Mouse (Mus musculus) embryo, embryonic 10.5 days (tissue): ENCODE measurements around the gene Fam155a.

Source experiments
- DNase-seq: peaks from one replicate; pipeline ENCODE4 v3.0.0-alpha.2; 2015; ENCODE audit warnings: low spot score

The Fam155a gene

DNA sequence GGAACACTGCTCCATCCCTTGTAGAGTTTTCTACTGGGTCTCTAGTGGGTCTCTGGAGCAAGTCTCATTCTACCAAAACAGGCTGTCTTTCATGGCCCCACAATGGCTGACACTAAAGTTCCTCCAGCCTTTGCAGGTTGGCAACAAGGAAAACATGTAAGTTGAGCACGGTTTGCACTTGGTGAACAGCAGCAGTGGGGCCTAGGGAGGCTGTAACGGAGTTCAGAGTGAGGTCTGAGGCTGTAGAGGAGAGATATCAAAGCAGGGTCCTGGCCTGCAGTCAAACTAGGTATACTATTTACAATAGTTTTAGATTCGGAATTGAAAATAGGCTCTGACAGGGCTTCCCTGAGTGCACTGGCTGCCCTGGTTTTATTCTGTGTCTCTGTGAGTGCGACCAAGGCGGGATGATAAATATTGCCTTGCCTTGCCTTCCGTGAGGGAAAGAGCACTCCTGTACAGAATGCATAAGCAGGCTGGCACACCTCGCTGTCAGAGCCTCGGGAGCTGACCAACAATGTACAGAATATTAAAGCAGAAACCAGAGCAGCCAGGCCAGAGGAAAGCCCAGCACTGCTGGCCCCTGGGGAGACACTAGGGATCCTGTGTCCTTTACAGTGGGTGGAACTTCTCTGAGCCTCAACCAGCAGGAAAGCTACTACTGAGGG is 277.3 kb downstream of the Fam155a start:
- DNase-seq: no peak

DNA sequence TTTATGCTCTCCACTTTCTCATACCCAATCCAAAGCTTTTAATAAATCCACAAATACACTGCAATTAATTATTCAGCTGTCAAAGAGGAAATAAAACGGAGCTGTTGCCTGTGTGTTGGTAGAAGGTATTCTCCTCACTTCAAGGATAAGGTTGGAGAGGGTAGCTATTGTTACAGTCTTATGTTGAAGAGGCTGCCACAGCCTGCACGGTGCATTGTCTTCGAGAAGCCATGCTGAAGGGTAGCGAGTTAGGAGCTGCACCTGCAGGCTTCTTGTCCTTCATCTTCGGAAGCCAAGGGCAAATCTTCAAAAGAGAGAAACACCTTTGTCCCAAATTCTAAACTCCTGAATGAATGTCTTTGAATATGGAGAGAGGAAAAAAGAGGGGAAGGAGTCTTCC is 288.4 kb downstream of the Fam155a start:
- DNase-seq: no peak

DNA sequence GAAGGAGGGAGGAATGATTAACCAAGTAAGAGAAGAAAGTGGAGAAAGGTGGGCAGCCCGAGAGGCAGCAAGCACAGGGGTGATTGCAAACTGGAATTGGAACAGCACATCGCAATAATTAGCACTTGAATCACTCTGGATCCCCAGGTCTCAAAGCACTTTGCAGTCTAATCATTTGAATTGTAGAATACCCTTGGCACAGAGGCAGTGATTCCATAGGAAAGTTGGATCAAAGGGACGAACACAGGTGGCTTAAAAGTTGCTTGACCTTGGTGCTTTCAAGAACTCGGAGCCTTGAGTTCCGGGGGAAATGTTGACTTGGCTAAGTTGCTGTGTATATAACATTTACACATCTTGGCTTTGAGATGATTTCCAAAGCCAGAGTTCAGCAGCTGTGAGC is 299.7 kb downstream of the Fam155a start:
- no peak for DNase-seq

DNA sequence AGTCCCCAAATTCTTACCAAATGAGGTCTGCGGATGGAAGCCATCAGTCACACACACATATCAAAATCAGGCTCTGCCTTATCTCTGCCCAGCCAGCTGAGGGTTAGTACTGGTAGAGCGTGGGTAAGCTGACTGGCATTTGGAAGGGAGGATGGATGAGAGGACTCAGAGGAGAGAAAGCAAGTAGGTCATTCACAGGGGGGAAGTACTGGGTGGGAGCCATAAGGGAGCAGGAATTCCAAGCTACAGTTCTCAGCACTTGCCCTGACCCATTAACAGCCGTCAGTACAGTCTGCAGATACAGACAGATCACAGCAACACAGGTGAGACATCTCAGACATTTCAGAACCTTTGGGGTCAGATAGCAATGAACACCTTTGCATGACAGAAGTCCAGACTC is 300.8 kb downstream of the Fam155a start:
- no peak for DNase-seq

DNA sequence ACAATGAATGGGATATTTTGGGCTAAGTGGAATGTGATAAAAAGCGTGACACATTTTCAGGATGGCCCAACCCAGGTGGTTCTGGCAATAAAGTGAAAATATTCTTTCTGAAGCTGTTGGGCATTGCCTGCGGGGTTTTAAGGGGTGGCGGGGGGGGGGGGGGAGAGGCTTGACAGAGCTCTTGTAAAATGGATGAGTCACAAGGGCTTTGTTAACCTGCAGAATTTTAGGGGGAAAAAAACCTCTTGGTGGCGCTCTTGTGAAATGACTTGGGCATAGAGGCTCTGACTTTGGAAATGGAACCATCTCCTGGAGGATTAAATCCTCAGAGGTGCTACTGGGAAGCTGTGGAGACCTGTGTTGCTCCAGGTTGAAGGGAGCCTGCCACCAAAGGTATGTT is 309.9 kb downstream of the Fam155a start:
- no peak for DNase-seq

DNA sequence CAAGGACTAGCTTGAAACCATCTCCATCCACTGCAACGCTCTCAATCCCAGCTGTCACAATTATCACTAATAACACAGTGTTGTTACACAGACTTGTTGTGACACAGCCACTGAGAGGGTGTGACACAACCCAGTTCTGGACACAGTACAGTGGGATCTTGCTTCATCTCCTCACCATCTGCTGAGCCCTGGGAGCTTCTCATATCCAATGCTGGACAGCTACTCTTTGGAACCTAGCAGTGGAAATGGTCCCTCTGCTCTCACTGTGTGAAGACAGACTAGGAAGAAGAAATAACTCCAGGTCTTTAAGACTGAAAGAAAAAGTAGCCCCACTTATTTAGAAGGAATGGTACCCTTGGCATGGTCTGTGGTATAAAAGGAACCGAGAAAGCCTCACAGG is 310.3 kb downstream of the Fam155a start:
- no peak for DNase-seq

DNA sequence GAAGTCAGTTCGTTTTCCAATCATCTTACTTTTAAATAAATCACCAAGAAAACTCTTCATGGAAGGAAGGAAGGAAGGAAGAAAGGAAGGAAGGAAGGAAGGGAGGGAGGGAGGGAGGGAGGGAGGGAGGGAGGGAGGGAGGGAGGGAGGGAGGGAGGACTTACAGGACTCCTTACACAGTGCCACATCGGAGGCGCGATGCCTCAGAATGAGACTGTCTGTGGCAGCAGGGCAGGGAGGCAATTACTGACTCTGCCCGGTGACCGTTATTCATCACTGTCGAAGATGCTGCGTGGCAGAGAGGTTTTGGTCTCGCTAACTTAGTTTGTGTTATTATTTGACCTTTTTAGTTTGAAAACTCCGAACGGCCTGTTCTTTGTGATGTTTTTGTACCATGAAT is 312.3 kb downstream of the Fam155a start:
- peak; percentile 6 for DNase-seq

DNA sequence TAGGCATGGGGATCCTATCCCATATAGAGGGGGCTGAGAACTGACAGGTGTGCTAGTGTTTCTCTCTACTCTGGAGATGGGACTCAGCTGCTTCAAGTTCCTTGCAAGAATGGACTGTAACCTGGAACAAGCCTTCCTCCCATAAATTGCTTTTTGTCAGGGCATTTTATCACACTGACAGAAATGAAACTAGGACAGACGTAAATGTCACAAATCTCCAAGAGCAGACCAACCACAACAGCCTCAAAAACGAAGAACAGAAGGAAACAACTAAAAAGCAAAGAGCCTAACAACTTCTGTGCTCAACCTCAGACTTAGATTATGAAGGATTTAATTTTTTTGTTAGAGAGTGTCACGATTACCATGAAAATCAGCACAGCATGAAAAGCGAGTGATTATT is 315.8 kb downstream of the Fam155a start:
- DNase-seq: no peak

DNA sequence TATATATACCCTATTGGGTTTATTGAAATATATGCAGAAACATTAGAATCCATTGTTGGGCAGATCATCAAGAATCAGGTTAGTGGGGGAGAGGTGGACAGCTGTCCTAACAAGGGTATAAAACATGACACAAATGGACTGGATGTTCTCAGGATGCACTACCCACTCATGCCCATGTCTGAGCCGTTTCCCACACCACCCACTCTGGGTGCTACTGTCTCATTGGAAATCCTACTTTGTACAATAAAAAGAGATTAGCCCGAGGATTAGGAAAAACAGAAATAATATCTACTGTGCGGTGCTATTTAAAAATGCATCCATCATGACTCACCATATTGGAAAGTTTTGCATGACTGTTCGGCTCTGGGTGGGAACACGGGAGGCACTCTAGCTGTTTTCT is 317.2 kb downstream of the Fam155a start:
- DNase-seq: no peak

DNA sequence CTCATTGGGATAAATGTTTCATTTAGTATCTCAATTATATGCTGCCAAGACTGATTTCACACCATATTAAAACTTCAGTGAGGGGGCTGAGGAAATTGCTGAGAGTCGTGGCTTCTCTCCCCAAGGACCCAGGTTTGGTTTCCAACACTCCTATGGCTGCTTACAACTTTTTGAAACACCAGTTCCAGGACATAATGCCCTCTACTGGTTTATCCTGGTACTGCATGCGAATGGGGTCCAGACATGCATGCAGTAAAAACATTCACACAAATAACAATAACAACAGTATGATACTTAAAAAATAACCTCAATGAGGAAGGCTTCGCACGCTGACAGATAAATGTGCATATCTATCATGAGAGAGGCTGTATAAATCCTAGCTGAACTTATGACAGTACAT is 319.4 kb downstream of the Fam155a start:
- peak; percentile 29 for DNase-seq

DNA sequence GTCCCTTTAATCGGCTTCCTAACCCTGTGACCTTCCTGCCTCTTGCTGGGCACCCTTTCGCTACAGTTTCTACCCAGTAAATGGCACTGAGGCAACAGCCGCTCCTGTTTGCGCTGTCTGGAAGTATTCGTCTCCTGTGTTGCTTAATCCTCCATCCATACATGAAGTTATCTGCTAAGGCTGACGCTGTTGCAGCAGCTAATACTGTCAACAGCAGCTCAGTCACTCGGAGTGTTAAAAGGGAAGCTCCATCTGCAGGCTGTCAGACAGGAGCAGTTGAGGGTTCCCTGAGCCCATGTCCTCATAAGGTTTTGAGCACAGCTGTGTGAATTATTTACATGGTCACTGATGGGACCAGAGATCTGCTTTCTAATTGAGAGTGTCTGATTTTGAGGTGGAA is 322.3 kb downstream of the Fam155a start:
- no peak for DNase-seq

DNA sequence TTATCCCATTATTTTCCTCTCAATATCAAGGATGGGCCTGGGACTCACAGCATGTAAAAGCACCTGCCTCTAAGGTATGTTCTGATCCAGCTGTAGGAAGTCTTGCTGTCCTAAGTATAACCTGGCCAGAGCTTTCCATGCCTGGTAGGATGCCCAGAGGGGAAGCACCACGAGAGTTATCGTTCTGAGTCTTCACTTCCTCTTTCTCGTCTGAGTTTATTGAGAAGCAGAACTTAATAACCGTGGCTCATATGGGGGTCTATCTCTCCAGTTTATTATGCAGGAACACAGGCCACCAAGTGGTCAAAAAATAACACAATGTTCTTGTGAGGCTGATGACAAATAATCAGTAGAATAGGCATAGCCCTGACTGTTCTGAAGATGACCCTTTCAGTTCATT is 333.1 kb downstream of the Fam155a start:
- DNase-seq: no peak

DNA sequence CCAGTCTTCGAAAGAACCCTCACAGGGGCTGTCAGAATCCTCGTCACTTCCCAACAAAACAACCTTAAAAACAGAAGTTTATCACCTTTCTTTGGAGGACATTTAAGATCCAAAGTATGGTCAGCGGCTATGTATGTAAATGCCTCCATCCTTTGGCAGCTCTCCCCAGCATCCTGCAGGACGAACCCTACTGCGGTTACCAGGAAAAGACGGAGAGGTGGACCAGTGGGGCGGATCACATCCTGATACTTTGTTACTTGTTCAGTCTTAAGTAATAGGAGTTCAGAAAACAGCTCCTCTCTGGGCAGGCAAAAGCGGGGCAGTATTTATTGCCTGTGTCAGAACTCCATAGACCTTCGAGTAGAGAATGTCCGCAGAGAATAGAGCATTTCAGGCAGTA is 335.5 kb downstream of the Fam155a start:
- peak; percentile 36 for DNase-seq

DNA sequence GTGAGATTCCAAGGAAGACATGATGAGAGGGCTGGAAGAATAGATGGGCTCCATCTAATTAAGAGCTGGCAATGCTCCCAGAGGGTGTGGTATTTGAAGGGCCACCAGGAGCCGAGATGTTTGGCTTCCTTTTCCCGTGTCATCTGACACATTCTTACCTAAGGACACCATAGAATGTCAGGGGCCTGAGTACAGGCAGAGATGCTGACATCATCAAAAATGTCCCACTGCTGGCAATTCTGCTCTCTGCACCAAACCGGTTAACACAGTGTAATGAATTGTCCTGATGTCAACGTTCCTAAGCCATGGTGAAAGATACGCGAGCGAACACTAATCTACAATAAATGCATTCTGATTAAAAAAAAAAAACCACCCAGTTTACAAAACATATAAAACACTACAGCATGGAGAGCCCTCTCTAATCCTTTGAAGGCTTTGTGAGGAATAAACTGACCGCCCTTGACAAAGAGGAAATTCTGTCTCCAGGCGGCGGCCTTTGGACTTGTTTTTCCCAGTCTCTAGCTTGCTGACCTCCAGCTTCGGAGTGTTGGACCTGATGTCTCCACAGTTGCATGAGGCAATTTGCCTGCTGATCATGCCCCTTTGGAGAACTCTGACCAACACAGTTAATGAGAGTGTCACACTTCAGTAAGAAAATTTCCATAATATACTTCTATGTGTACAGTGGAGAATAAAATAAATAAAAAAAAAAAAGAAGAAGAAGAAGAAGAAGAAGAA is 338.2 kb downstream of the Fam155a start:
- DNase-seq: no peak

DNA sequence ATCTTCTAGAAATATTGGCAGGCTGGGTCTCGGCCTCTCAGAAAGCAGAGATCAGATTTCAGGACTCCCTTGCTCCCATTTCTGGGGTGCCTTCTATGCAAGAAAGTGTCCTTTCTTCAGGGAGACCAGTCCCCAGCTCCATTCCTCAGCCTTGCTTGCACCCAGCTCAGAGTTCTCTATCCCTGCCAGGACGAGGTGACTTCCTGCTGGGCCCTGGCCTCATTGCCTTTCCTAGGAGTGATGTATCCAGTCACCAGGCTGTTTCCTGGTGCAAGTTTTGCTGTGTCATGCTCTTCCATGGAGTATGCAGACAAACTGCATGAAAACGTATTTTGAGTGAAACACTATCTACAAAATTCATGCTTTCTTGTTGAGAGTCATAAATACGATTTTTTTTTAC is 342.1 kb downstream of the Fam155a start:
- DNase-seq: peak; percentile 3

DNA sequence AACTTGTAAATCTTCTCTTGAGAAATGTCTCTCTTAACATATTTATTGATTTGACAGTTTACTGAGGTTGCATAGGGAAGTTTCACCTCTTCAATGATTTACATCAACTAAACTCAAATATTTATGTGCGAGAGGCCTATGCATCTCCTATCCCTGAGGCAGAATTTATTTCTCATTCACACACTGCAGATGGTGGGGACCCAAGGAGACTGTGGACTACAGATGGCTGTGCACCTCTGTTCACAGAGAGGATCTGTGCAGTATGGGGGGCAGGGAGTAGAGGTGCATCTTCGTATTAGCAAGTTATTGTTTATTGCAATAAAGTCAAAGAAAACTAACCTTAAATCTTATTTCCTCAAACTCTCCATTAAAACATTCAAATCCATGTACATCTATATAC is 346.9 kb downstream of the Fam155a start:
- DNase-seq: no peak

DNA sequence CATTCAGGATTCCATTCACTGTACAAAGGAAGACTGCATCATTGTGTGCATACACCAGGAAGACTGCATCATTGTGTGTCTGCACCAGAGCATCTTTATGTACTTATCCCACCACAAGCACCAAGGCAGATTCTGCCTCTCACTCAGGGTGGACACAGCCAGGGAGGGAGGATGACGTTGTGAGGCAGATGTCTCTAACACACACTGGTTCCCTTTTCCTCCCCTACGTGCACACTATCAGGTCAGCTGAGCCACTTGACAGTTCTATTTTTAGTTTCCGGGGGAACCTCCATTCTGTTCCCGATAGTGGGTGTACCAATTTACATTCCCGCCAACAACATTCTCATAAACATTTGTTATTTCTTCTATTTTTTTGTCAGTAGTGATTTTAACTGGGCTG is 347.4 kb downstream of the Fam155a start:
- no peak for DNase-seq

DNA sequence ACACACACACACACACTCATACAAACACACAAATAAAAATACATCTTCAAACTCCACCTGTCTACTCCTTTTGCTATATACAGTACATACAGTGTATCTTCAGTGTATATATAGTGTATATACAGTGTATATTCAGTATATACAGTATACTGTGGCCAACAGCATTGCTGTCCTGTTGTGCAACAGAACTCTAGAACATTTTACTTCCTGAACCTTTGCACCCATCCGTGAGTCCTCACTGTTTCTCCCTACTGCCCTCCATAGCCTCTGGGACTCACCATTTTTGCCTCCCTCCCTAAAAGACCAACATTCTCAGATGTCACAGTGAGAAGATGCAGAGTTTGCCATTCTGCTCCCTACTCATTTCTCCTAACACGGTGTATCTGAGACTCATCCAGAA is 347.8 kb downstream of the Fam155a start:
- no peak for DNase-seq

DNA sequence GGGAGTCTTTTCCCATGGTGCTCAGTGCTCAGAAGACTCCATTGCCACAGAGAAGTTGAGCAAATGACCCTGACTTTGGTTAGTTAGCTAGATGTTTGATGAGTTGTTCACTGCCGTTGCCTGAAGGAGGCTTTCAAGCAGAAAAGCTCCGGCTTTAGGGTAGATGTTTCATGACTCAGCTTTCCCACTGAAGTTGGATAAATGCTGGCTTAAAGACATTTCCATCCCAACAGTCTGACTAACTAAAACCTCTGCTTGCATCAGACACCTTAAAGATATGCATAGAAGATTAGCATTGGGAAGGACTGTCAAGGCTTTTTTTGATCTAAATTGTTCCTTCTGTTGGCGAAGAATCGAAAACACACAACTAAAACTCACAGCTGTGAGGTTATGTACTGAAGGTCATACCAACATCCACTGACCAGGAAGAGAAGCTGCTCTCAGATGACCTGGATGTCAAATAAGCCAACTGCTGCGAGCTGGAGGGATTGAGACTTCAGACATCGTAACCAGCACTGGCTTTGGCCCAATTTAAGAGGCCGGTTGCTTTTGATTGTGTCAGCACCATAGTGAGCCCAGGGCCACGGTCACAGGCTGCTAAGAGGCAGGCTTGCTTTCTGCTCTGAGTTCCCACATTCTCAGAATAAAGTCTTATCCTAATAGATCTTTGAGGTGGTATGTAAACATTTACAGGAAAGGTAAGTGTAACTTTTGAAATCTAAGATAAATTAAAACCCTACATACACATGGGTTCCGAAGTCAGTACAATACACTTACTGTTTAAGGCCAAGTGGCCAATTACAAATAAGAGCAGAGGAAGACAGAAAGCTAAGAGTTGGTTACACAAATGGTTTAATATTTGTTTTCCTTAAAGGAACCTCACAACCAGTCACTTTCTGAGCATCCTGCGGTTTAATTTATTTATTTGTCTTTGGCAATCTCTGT is 351.8 kb downstream of the Fam155a start:
- no peak for DNase-seq

DNA sequence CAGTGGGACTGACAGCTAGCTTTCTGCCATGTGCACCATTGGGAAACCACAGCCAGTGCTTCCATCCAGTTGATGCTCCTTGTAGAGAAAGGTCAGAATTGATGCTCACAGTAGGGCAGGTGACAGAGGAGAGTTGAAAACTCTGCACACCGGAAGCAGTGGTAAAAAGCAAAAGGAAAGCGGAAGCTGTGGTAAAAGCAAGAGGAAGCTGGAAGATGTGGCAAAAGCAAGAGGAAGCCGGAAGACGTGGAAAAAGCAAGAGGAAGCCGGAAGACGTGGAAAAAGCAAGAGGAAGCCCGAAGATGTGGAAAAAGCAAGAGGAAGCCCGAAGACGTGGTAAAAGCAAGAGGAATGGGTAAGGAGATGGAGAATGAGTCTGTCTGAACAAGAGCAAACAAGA is 354.8 kb downstream of the Fam155a start:
- no peak for DNase-seq

DNA sequence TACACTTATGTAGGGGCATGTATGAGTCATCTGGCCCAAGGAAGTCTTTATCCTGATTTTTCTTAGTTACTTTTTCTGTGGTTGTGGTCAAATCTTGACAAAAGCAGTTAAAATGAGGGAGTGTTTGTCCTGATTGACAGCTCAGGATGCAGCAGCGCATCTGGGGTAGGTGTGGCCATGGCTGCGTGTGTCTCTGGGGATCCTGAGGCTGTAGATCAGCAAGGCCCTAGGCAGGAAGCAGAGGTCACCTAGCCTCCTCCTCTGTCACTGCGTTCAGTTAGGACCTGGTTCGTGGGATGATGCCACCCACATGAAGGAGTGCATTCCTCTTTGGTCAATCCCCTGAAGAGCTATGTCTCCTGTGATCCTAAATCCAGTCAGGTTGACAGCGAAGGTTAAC is 362.5 kb downstream of the Fam155a start:
- DNase-seq: peak; percentile 36

DNA sequence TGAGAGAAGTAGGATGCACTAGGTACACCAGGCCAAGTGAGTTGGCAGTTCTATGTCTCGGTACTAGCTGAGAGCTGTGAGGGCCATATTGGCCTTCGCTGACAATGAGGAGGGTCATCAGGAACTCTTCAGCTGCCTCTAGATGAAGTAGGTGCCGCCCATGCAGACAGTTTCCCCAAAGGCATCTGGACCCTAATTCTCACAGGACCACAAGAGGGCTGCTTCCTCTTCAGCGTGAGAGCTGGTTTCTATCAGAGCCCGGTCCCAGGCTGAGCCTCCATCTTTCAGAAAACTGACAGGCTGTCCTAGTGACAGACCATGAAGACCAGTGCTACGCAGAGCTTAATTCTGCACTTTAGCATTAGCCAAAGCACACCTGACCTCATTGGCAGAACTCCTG is 364.8 kb downstream of the Fam155a start:
- no peak for DNase-seq

DNA sequence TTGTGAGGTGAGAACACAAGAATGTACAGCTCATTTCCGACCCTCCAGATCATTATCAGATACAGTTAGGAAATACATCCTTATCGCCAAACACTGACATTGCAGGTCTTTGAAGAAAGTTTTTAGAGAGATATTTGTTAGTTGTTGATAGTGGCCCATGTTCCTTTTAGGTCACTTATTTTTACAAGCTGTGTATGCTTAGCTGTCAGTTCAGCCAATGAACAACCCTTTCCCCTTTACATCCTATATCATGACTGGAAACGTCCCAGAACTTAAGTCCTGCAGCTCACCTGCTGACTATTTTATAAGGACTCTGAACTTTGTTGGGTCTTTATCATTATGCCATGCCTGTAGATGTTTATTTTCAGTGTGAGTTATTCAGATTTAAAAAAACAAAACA is 366.3 kb downstream of the Fam155a start:
- no peak for DNase-seq
